Comparison of ENCODE assay signal across 25 mouse cellular contexts in genomic region chr4:140164662-140165061, GRCm38 (mm10).
A peak's percentile ranks its signal among the peaks of the same experiment; 100 is the strongest.
DNase-seq lines count a peak whose midpoint lies in the region; ATAC-seq and TF ChIP-seq lines count a peak whose summit lies in the region.
"Had no signal": no experiment of that assay in that cellular context is flagged by ENCODE, and none has a peak within 500 bp of the region (broad histone marks: within the 10 kb centered on the region; RNA-seq: fewer than 3 reads in every experiment).

No protein-coding gene starts in this region.

- H3K4me1 ChIP-seq in forebrain, embryonic 16.5 days (replicated peaks; ENCODE audit: control insufficient read depth, insufficient read depth, low read length) = no peaks in the 10 kb centered on the region; the same call in 1 of the 2 replicates
- peaks cover 4% of the 10 kb centered on the region; the same call in 1 of the 2 replicates for H3K4me1 ChIP-seq in forebrain, embryonic 11.5 days (replicated peaks; ENCODE audit: control insufficient read depth, insufficient read depth, low read length)
- H3K4me1 ChIP-seq: limb, embryonic 13.5 days; lung, embryonic 15.5 days had no signal

- H3K36me3 ChIP-seq in forebrain, embryonic 16.5 days (ENCODE audit: control insufficient read depth, insufficient read depth) = no peaks in the 10 kb centered on the region
- no peaks in the 10 kb centered on the region for H3K36me3 ChIP-seq in forebrain, embryonic 11.5 days (ENCODE audit: control insufficient read depth, insufficient read depth, low read length)
- H3K36me3 ChIP-seq: limb, embryonic 13.5 days; lung, embryonic 15.5 days; midbrain, embryonic 10.5 days had no signal

- peak; percentile 65; the same call in 1 of the 2 replicates for ATAC-seq in forebrain, embryonic 16.5 days
- no peak for ATAC-seq in forebrain, embryonic 11.5 days (replicated peaks; ENCODE audit: low FRiP score)
- ATAC-seq: activated CD4-positive, CD25-positive, alpha-beta regulatory T cell, adult 4 months; intestine, postnatal 0 days had no signal

- H3K9ac ChIP-seq in forebrain, embryonic 16.5 days (replicated peaks; ENCODE audit: low read depth, low read length) = no peak overlapping the region
- no peak overlapping the region for H3K9ac ChIP-seq in forebrain, embryonic 11.5 days (ENCODE audit: low read length)
- H3K9ac ChIP-seq: limb, embryonic 13.5 days; lung, embryonic 15.5 days had no signal

- no peak overlapping the region for H3K4me3 ChIP-seq in forebrain, embryonic 16.5 days (replicated peaks; ENCODE audit: low read length)
- H3K4me3 ChIP-seq in forebrain, embryonic 11.5 days (ENCODE audit: low read depth, low read length) = no peak overlapping the region
- H3K4me3 ChIP-seq in layer of hippocampus, adult 2 months = no peak overlapping the region
- H3K4me3 ChIP-seq: gastrocnemius, adult 2 months; limb, embryonic 13.5 days; lung, embryonic 15.5 days; midbrain, embryonic 10.5 days had no signal

- no peak overlapping the region for H3K27ac ChIP-seq in forebrain, embryonic 16.5 days (ENCODE audit: low read length)
- no peak overlapping the region for H3K27ac ChIP-seq in forebrain, embryonic 11.5 days (ENCODE audit: low read depth, low read length)
- 0 out of 2 replicates have a peak overlapping the region, but pooled peaks have one; percentile 5 for H3K27ac ChIP-seq in layer of hippocampus, adult 2 months
- H3K27ac ChIP-seq: gastrocnemius, adult 2 months; limb, embryonic 13.5 days; lung, embryonic 15.5 days had no signal

- H3K9me3 ChIP-seq in forebrain, embryonic 16.5 days (ENCODE audit: control insufficient read depth, low read length) = no peaks in the 10 kb centered on the region
- no peaks in the 10 kb centered on the region; the same call in 1 of the 2 replicates for H3K9me3 ChIP-seq in forebrain, embryonic 11.5 days (ENCODE audit: control insufficient read depth, low read length)
- H3K9me3 ChIP-seq: lung, embryonic 15.5 days had no signal

- no peak overlapping the region for H3K4me2 ChIP-seq in forebrain, embryonic 16.5 days (ENCODE audit: low read length)
- no peak overlapping the region for H3K4me2 ChIP-seq in forebrain, embryonic 11.5 days (ENCODE audit: low read depth, low read length, severe bottlenecking)
- H3K4me2 ChIP-seq: heart, embryonic 11.5 days; limb, embryonic 13.5 days; liver, embryonic 11.5 days; lung, embryonic 15.5 days had no signal

- H3K27me3 ChIP-seq in forebrain, embryonic 16.5 days (replicated peaks; ENCODE audit: control insufficient read depth, insufficient read depth, low read length) = no peaks in the 10 kb centered on the region
- no peaks in the 10 kb centered on the region; the same call in 1 of the 2 replicates for H3K27me3 ChIP-seq in forebrain, embryonic 11.5 days (ENCODE audit: control insufficient read depth, insufficient read depth, low read length)
- H3K27me3 ChIP-seq: lung, embryonic 15.5 days had no signal

- DNase-seq in cerebellum, postnatal 10 days = peak; percentile 71 to 79
- DNase-seq in cerebellum, adult 8-10 months = no peak
- no peak for DNase-seq in forebrain, embryonic 11.5 days (ENCODE audit: low spot score)
- no peak for DNase-seq in layer of hippocampus, adult 2 months (ENCODE audit: low spot score in 2 of 2)
- DNase-seq in layer of hippocampus, adult 9-11 months = no peak
- peak; percentile 61 for DNase-seq in brain, adult 2 months (ENCODE audit: low read depth, low spot score)
- DNase-seq: adrenal gland, adult 2 months; adrenal gland, postnatal 36 days; cerebellum, postnatal 36 days; gastrocnemius, adult 2 months; gastrocnemius, postnatal 36 days; heart, adult 18-20 months; heart, postnatal 36 days; kidney, adult 9 months; kidney, postnatal 10 days; spleen, adult 18-20 months; thymus, postnatal 14 days had no signal

- no peak for TF ChIP-seq CTCF in layer of hippocampus, adult 2 months (conservative IDR thresholded peaks at IDR 0.05)

- WGBS in forebrain, embryonic 16.5 days = 68% methylated on average over 9 of the region's 9 CpGs
- 87% methylated on average over 9 of the region's 9 CpGs for WGBS in forebrain, embryonic 11.5 days

Comparison
In these comparisons a context has a peak if more than half of its experiments do, and no peak if none do; other contexts are left out.
1. DNase-seq: peak in cerebellum, postnatal 10 days (2 of 2) and brain, adult 2 months (single experiment); none in cerebellum, adult 8-10 months (single experiment), forebrain, embryonic 11.5 days (single experiment), layer of hippocampus, adult 2 months (0 of 2) and layer of hippocampus, adult 9-11 months (single experiment).